ENCODE assay signal across 18 mouse cellular contexts in the genomic region with DNA sequence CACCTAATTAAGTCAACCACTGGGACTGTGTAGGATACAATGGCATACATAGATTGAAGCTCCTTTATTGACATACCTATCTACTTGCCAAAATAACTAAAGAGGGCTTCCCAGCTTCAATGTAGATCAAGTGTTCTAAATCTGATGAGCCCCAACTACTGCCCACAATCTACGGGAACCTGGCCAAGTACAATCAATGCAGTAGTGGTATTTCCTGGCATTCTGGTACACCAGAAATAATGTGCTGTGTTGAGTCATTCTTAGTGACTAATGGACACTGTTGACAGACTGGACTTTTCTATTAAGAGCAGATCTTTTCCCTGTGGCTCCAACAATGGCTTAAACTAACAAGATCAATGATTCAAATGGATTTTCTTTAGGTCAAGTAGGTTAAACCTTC.
DNase-seq lines count a peak whose midpoint lies in the region.
"Had no signal": no experiment of that assay in that cellular context is flagged by ENCODE, and none has a peak within 500 bp of the region (broad histone marks: within the 10 kb centered on the region; RNA-seq: fewer than 3 reads in every experiment).

No protein-coding gene starts in this region.

- DNase-seq in adrenal gland, adult 2 months = peak; percentile 7
- no peak for DNase-seq in adrenal gland, postnatal 4 days (ENCODE audit: low spot score in 2 of 2)
- peak; percentile 89 for DNase-seq in Muller cell, postnatal 12 days (ENCODE audit: inconsistent ontology term)
- DNase-seq in fibroblast of lung, adult 2 months (ENCODE audit: low read depth) = peak; percentile 56
- DNase-seq in kidney, postnatal 36 days = no peak
- DNase-seq in right cerebral cortex, adult 2 months (ENCODE audit: low spot score in 2 of 2) = no peak
- DNase-seq: adrenal gland, postnatal 10 days; adrenal gland, postnatal 36 days; B cell, adult 2 months; cerebellum, adult 18-20 months; cerebellum, adult 9-10 months; cerebellum, postnatal 14 days; gastrocnemius, postnatal 10 days; gastrocnemius, postnatal 36 days; heart, adult 11 months; heart, postnatal 10 days; heart, postnatal 36 days; kidney, adult 11 months had no signal

Comparison
In these comparisons a context has a peak if more than half of its experiments do, and no peak if none do; other contexts are left out.
1. DNase-seq: peak in adrenal gland, adult 2 months (single experiment), Muller cell, postnatal 12 days (single experiment) and fibroblast of lung, adult 2 months (single experiment); none in adrenal gland, postnatal 4 days (0 of 2), kidney, postnatal 36 days (0 of 2) and right cerebral cortex, adult 2 months (0 of 2).